Mouse (Mus musculus): Measurements from ENCODE around the gene Cbx8.

Gene Cbx8

DNA sequence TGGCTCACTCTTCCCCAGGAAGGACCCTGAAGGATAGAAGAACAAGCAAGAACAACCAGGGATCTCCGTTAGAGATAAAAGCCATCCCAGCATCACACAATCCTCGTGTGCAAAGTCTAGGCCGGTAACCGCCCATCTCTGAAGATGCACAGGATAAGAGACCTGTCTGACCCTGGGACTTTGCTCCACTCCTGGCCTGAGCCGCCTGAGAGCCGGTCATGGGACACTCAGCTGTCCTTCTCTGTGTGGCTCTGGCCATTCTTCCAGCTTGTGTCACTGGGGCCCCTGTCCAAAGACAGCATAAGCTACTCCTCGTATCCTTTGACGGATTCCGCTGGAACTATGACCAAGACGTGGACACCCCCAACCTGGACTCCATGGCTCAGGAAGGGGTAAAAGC lies 52.8 kb downstream of the Cbx8 start, which contains the start of gene Enpp7:
TSS of gene Enpp7 (plus strand) at position 190 of the 400 bp plus-strand sequence.
- DNase-seq (ENCODE audit: low spot score), result no peak

Data from urinary bladder, postnatal 25 days (tissue).